Mouse (Mus musculus) myocyte (in vitro differentiated cells): ENCODE measurements at regions not wholly inside any gene's neighbourhood (a gene's known extent, or its start where the extent isn't known, plus 50 kb on each side); places are given as distances from the start of the nearest gene placed in this dataset.

Source experiments
- MAX ChIP-seq: IDR thresholded peaks from one replicate; pipeline ENCODE4 v1.6.1; 2011; ENCODE audit warnings: low read depth, mild to moderate bottlenecking, control low read depth
- MYOG ChIP-seq, 3 experiments: IDR thresholded peaks; one replicate each; pipeline ENCODE4 v1.6.1; 2011; ENCODE audit warnings: control low read depth in 2 of 3, low read depth in 2 of 3, mild to moderate bottlenecking in 2 of 3; ENCODE audit not compliant: insufficient read length in 2 of 3, control insufficient read depth in 1 of 3, insufficient read depth in 1 of 3
- POLR2A ChIP-seq: IDR thresholded peaks from one replicate; pipeline ENCODE4 v1.6.1; 2011; ENCODE audit warnings: low read depth, mild to moderate bottlenecking, control low read depth, moderate library complexity; ENCODE audit not compliant: insufficient read length

GRCm38 (mm10) chr11:23979332-23979731, 84.3 kb upstream of the Papolg start:
- TF ChIP-seq POLR2A: no peak
- no peak for TF ChIP-seq MYOG (IDR thresholded peaks at IDR 0.05; ENCODE audit: control insufficient read depth in 1 of 3, insufficient read depth in 1 of 3, insufficient read length in 2 of 3, low read depth in 2 of 3)
- no peak for TF ChIP-seq MAX
